Mouse (Mus musculus) right cerebral cortex, postnatal 36 days (tissue): ENCODE measurements at regions not wholly inside any gene's neighbourhood (a gene's known extent, or its start where the extent isn't known, plus 50 kb on each side); places are given as distances from the start of the nearest gene placed in this dataset.

Source experiments
- DNase-seq, 2 experiments: peaks; one replicate each; pipeline ENCODE4 v3.0.0; 2022; ENCODE audit warnings: low spot score in 2 of 2, mixed read lengths in 1 of 2

- no peak for DNase-seq
These were observed 189.1 kb upstream of the Bmp2 start for GRCm38 (mm10) chr2:133362693-133363443.

- no peak for DNase-seq
These were observed 180.3 kb upstream of the Bmp2 start for GRCm38 (mm10) chr2:133371490-133372215.

DNA sequence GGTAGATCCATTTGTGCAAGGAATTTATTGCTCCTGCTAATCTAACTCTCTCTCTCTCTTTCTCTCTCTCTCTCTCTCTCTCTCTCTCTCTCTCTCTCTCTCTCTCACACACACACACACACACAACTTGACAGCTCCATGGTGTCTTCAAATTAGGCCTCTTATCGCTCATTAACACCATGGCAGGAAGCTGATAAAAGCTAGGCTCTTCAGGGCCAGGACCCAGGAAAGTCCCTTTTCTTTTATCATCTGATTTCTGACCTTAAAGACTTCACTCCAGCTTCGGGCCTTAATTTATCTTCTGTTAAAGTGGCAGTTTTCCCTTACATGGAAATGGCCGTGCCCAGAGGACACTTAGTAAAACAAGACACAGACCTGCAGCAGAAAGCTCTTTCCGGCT, 178.4 kb upstream of the Bmp2 start:
- DNase-seq = no peak

- peak in 1 of 2 experiments; percentile 2 for DNase-seq
These were observed 170.9 kb upstream of the Bmp2 start for GRCm38 (mm10) chr2:133381054-133381453.

- DNase-seq = no peak
These were observed 168.6 kb upstream of the Bmp2 start for GRCm38 (mm10) chr2:133383135-133383920.

GRCm38 (mm10) chr2:133385297-133385696, 166.7 kb upstream of the Bmp2 start:
- no peak for DNase-seq

GRCm38 (mm10) chr2:133387349-133387748, 164.6 kb upstream of the Bmp2 start:
- no peak for DNase-seq

DNA sequence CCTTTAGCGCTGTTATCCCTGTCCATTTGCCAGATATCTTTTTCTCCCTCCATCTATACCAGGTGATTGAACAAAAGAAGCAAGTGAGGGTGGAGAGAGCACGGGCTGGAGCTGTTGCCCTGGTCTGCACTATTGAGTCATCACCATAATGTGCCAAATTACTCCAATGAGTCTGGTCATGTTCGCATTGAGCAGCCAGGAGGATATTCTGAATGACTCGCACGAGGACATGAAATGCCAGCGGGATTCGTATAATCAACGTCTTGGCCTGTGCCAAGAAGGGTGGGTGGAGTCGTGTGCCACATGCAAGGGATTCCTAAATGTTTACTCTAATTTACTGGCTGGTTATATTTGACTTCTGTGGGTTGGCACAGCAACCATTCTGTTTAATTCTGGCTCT, 159.7 kb upstream of the Bmp2 start:
- DNase-seq = peak; percentile 5 to 21

DNA sequence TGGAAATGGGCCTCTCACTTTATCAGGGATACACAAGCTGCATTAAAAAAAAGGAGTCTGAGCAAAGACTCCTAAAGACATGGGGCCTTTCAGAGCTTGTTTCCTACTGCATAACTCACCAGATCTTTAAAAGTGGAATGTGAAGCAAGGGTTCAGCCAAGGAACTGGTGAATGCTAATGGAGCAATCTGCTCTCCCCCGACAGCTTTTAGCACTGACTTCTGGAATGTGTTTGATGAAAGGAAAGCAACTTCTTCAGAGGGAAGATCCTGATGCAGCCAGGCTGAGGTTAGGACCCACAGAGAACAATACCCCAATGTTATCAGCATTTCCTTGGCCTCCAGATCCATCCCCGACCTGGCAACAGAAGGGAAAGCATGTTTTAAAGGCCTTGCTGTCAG, 154.4 kb upstream of the Bmp2 start:
- DNase-seq = no peak

GRCm38 (mm10) chr2:133399059-133399690, 152.8 kb upstream of the Bmp2 start:
- no peak for DNase-seq

DNA sequence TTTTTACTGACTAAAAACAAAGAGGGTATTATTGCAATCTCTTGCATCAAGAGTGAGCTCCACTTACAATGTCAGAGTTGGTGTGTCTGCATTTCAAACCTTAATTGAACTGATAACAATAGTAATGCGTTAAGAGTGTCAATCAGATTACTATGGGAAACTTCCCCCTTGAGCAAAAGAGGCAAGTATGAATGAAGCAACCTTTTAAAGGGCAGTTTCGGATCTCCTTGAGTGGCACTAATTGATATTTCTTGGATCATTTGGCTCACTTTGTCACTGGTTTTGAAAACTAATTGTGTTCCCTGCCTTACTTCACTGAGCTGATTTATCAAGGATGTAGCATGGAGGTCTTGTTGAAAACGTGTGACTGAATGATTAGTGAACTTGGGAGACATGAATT, 151.0 kb upstream of the Bmp2 start:
- no peak for DNase-seq

DNA sequence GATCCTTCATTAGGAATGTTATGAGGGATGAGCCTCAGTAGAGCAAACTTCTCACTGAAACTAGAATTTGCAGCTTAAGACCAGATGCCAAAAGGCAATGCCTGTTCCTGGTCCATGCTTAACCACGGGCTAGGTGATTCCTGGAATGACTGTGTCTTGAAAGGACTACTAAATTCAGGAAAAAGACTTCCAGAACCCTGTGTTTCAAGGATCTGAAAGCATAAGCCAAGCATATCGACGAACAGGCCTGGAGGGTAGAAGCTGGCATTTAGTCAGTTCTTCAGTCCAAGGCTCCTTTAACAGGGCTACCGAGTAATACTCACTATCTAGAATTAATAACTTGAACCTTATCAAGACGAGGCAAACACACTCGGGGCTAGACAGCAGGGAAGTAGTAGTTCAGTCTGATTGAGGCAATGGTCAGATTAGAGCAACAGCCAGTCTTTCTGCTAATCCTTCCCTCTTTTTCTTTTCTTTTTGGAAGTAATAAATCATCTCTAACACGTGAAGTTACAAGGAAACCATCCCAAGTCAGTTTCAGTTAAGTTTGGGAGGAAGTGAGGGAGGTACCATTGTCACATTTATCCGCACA, 134.9 kb upstream of the Bmp2 start:
- DNase-seq = no peak

GRCm38 (mm10) chr2:133419686-133420303, 132.2 kb upstream of the Bmp2 start:
- DNase-seq = no peak

DNA sequence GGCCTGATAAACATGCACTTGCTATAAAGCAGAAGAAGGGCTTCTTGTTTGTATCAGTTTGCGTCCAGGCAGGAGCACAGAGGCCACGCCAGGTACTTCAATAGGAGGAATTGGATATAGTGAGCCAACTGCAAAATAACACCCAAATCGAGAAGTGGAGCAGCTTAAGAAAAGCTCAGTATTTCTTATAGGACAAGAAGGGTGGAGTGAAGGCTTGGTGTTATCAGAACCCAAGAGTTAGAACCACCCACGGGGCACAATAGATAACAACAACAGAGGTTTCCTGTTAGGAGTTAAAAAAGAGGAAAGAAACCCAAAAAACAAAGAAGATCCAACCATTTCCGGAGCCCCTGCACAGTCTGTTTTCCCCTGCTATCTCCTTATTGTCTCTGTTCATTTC, 126.4 kb upstream of the Bmp2 start:
- no peak for DNase-seq

- DNase-seq = no peak
These were observed 124.9 kb upstream of the Bmp2 start for GRCm38 (mm10) chr2:133427039-133427438.

DNA sequence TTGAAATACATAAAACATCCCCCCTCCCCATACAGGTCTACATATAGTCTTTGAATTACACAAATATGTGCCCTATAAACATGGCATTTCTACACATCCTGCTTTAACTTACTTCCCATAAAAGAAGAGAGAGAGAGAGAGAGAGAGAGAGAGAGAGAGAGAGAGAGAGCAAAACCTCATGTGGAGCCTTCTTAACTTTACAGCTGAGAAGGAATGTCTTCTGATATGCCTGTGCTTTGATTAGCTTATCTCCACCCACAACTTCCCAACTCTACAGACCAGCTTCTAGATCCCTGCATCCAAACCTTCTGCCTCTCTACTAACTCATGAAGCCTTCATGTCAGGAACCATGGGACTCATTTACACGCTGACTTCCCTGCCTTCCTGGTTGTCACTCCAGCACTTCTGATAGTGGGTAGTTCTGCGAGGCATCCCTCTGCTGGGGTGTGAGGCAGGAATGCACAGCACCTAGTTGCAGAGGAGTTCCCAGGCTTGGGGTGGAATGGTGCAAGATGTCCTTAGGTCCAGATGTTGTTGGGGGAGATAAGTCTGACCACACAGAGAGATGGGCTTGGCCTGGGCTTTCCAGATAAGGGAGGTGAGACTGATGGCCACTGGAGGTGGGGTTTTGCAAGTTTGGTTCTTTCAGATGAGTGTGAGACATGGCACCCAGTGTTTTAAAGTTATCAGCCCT, 122.4 kb upstream of the Bmp2 start:
- DNase-seq = no peak

DNA sequence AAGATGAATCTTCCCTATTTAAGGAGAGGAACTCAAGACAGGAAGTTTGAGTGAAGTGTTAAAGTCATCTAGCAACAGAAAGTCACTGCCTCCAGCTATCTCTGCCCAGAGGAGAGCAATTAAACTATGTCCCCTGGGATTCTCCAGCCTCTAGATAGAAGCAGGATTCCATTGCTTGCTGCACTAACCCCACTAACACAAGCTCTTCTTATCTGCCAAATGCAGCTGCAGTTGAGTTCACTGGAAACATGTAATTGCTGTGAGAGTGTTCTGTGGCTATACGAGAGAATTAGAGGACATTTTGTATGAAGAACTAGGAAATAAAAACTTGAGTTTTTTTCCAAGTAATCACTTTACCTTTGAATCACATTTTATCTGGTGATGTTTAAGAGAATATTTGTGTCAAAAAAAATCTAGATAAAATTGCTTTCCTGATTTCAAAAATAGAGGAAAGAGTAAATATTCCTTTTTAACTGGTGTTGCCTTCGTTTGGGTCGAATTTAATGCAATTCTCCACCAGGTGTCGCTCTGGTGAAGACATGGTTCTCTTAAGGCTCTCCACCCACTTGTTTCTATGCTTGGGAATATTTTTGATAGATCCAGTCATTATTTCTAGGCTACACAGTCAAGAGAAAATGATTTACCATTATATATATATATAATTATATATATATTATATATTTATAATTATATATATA, 121.1 kb upstream of the Bmp2 start:
- no peak for DNase-seq

- DNase-seq = no peak
These were observed 119.7 kb upstream of the Bmp2 start for GRCm38 (mm10) chr2:133432141-133432813.
